Mouse (Mus musculus) midbrain, embryonic 16.5 days (tissue): ENCODE results near the gene Il12rb2. TPM values are rescaled to one million over a fixed set of nuclear protein-coding genes. Genes with fewer than 3 reads are reported as not detected.

Source experiments
- ATAC-seq: fragments of 200-750 bp; cut with Nextera tagmentation; 2 replicates; pipeline ENCODE4 v1.8.0; 2017; ENCODE audit warnings: moderate TSS enrichment
- H3K27ac ChIP-seq: fragments of 300-500 bp; sonication (generic); 2 replicates; pipeline ENCODE4 v1.5.1; 2014; ENCODE audit warnings: mild to moderate bottlenecking, low read length, mixed read lengths
- H3K27me3 ChIP-seq: fragments of 300-500 bp; sonication (generic); 2 replicates; pipeline ENCODE4 v1.6.1; 2014; ENCODE audit warnings: low read depth, low read length, mixed read lengths; ENCODE audit not compliant: control insufficient read depth, insufficient read depth
- H3K36me3 ChIP-seq: fragments of 300-500 bp; sonication (generic); 2 replicates; pipeline ENCODE4 v1.6.1; 2014; ENCODE audit warnings: mild to moderate bottlenecking, low read length, moderate library complexity, mixed read lengths; ENCODE audit not compliant: control insufficient read depth, insufficient read depth
- H3K4me1 ChIP-seq: fragments of 300-500 bp; sonication (generic); 2 replicates; pipeline ENCODE4 v1.6.1; 2014; ENCODE audit warnings: mild to moderate bottlenecking, low read length, mixed read lengths; ENCODE audit not compliant: control insufficient read depth, insufficient read depth
- H3K4me2 ChIP-seq: fragments of 300-500 bp; sonication (generic); 2 replicates; pipeline ENCODE4 v1.6.1; 2014; ENCODE audit warnings: mild to moderate bottlenecking, low read length, mixed read lengths
- H3K4me3 ChIP-seq: fragments of 300-500 bp; sonication (generic); 2 replicates; pipeline ENCODE4 v1.5.1; 2014; ENCODE audit warnings: low read depth, mild to moderate bottlenecking, low read length, moderate library complexity, mixed read lengths
- H3K9ac ChIP-seq: fragments of 300-500 bp; sonication (generic); 2 replicates; pipeline ENCODE4 v1.6.1; 2014; ENCODE audit warnings: low read depth, low read length, mixed read lengths
- H3K9me3 ChIP-seq: fragments of 300-500 bp; sonication (generic); replicated peaks from 2 replicates; pipeline ENCODE4 v1.6.1; 2014; ENCODE audit warnings: mild to moderate bottlenecking, low read length, mixed read lengths; ENCODE audit not compliant: control insufficient read depth, poor library complexity, severe bottlenecking
- WGBS: fragments of 180-500 bp; shearing (Covaris S2); extraction: QIAGEN DNeasy Blood & Tissue Kit; methylation state at CpG from one replicate; pipeline ENCODE4 v1.1.7; 2014; 5-methylcytosine and 5-hydroxymethylcytosine counted together
- polyA plus RNA-seq: library from polyadenylated mRNA; unstranded; fragments of >200 nt; fragmentation: Nextera tagmentation; extraction: Ambion mirVana; gene quantifications from 2 replicates; pipeline ENCODE4 v1.2.1, GENCODE M21; 2015

The Il12rb2 gene
- 0.07 and 0.15 TPM in 2 replicates for polyA plus RNA-seq

DNA sequence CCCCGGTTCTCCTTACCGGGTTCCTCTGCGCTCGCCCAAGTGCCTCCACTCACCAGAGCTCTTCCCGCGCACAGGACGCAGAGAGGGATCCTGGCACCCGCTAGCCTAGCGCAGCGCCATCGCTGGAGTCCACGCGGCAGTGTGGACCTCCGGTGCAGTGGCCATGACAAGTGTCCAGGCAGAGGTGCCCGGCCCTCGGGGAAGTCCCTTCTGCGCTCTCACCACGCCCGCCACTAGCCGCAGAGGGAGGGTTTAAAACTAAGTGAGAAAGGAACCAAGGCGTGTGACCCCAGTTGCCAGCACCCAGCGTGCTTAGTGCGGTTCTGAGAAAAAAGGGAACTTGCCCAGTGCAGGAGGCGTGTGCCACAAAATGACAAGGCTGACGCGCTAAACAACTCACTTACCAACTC lies at the start of gene Il12rb2:
Il12rb2 (minus strand) TSS at position 207 of the 410 bp plus-strand sequence.
- Histone ChIP-seq H3K9me3 (no peaks in the 10 kb centered on the region), H3K9ac (no peak within 1 kb of the TSS), H3K4me3 (peak within 1 kb of the TSS; percentile 36), H3K4me2 (peak within 1 kb of the TSS; percentile 72), H3K27ac (no peak within 1 kb of the TSS), H3K27me3 (peaks cover 6% of the 10 kb centered on the region), H3K36me3 (no peaks in the 10 kb centered on the region), H3K4me1 (0 out of 2 replicates have a peak, but pooled peaks cover 6% of the 10 kb centered on the region)
- 0 out of 2 replicates have a peak, but pooled peaks have one; percentile 21 for ATAC-seq
- 5% methylated on average over 26 of the region's 26 CpGs for WGBS

DNA sequence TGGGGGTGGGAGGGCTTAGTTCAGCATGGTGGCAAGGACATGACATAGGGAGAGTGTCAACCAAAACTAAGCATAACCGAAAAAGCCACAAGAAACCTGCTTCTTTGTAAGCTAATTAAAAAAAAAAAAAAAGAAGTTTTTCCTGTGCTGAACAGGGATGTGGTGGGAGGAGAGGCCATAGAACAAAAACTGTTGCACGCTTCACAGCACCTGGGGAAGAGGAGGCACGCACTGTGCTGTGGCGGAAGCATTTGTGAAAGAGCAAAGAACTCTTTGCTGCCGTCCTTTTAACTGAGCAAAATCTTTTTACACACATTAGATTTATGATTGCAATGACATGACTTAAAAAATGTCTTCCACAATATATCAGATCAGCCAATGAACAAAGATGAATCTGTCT lies 45.8 kb upstream of the Il12rb2 start:
- ATAC-seq: no peak
- WGBS: 60% methylated on average over 5 of the region's 5 CpGs
- H3K4me1 ChIP-seq: no peaks in the 10 kb centered on the region
- no peak overlapping the region for H3K9ac ChIP-seq
- H3K9me3 ChIP-seq: no peaks in the 10 kb centered on the region
- no peaks in the 10 kb centered on the region for H3K36me3 ChIP-seq
- H3K27me3 ChIP-seq: no peaks in the 10 kb centered on the region
- no peak overlapping the region for H3K4me3 ChIP-seq
- H3K27ac ChIP-seq: no peak overlapping the region
- no peak overlapping the region for H3K4me2 ChIP-seq

DNA sequence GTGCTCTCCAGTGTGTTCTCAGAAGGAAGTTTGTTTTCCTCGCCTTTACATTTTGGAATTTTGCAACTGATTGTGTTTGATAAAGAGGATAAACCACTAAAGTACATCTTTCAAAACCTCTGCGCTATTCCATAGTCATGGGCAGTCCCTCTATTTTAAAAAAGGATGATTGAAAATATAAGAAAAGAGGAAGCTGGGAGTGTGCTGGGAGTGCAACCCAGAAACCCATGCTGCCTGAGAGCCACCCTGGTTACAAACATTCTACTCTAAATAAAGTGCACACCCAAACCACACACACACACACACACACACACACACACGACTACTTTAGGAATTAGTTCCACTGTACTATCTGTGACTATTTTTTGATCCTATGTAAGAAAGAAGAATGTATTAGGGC lies 40.6 kb upstream of the Il12rb2 start:
- H3K27me3 ChIP-seq: no peaks in the 10 kb centered on the region
- H3K36me3 ChIP-seq: no peaks in the 10 kb centered on the region
- no peak overlapping the region for H3K4me3 ChIP-seq
- H3K4me1 ChIP-seq: no peaks in the 10 kb centered on the region
- WGBS: 96% methylated on average over 3 of the region's 3 CpGs
- H3K9me3 ChIP-seq: no peaks in the 10 kb centered on the region
- H3K27ac ChIP-seq: no peak overlapping the region
- no peak overlapping the region for H3K4me2 ChIP-seq
- ATAC-seq: no peak
- H3K9ac ChIP-seq: no peak overlapping the region

DNA sequence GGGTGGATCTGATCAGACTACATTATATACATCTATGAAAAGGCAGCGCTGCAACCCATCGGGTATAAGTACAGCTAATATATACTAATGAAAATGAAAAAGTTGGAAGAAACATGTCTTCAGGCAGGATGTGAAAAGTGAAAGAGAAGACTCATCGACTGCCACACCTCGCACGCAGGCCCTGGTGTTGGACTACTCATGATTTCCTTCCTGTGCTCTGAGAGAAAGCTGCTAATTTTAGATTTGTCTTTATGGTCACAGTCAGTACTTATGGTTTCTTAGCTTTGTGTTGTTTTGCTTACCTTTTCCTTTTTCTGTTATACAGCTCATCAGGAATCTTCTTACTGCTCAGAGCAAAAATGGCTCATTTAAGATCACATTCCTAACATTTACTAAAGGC lies 39.3 kb upstream of the Il12rb2 start:
- Histone ChIP-seq H3K4me3 (no peak overlapping the region), H3K4me2 (no peak overlapping the region), H3K9me3 (no peaks in the 10 kb centered on the region), H3K27ac (no peak overlapping the region), H3K27me3 (no peaks in the 10 kb centered on the region), H3K9ac (no peak overlapping the region), H3K36me3 (no peaks in the 10 kb centered on the region), H3K4me1 (no peaks in the 10 kb centered on the region)
- ATAC-seq: no peak
- WGBS: 93% methylated on average over 5 of the region's 5 CpGs

DNA sequence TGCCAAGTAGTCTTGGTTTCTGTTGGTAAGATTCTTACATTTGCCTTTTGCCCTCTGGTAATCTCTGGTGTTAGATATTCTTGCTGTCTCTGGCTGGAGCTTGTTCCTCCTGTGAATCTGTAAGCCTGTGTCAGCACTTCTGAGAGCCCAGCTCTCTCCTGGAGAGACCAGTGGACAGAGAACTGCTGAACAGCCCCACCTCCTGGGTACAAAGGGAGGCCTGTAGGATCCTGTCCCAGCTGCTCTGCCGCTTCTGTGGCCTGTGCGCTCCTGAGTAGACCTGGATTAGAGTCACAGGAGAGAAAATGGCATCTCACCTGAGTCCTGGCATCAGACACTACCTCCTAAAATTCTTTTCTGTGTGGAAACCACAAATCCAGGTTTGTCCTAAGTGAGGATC lies 37.4 kb upstream of the Il12rb2 start:
- Histone ChIP-seq H3K27me3 (no peaks in the 10 kb centered on the region), H3K4me2 (no peak overlapping the region), H3K9ac (no peak overlapping the region), H3K36me3 (no peaks in the 10 kb centered on the region), H3K4me1 (no peaks in the 10 kb centered on the region), H3K27ac (no peak overlapping the region), H3K9me3 (no peaks in the 10 kb centered on the region), H3K4me3 (no peak overlapping the region)
- no peak for ATAC-seq
- WGBS: 80% methylated on average over 2 of the region's 2 CpGs

DNA sequence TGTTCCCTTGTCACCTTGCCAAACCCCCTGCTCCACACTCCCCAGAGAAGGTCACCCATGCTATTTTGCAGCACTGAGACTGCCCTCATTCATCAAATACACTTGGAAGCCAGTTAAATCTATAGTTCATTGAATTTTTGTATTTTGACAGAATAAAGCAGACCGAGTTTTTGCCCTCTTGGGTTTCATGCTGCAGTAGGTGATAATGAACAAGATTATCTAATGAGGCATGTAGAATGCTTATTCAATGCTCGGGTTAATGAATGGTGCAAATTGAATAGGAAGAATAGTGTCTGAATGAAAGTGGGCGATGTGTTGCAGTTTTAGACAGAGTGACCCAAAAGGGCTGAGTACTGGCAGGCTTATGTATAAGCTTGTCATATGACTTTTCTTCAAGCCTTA lies 29.3 kb upstream of the Il12rb2 start:
- 33% methylated on average over 3 of the region's 3 CpGs for WGBS

DNA sequence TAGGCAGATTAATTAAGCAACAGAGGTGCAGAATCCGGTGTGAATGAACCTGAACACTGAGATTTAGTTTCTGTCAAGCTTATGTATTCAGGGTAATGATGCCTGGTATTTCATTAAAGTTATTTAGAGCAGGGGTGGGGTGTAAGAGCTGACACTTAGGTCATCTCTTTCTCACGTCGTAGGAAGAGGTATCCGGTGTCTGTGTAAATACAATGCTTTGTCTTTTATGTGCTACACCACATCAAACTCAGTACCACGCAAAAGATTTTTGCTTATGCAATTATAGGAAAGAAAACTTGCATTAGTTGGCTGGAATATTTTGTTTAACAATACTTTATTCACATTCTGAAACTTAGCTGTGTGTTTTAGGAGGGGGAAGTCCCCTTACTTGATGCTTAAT lies 23.6 kb upstream of the Il12rb2 start:
- H3K4me2 ChIP-seq: no peak overlapping the region
- no peaks in the 10 kb centered on the region for H3K27me3 ChIP-seq
- no peaks in the 10 kb centered on the region for H3K4me1 ChIP-seq
- no peak for ATAC-seq
- no peak overlapping the region for H3K4me3 ChIP-seq
- H3K9ac ChIP-seq: no peak overlapping the region
- H3K27ac ChIP-seq: no peak overlapping the region
- no peaks in the 10 kb centered on the region for H3K36me3 ChIP-seq
- no peaks in the 10 kb centered on the region for H3K9me3 ChIP-seq
- WGBS: 85% methylated on average over 5 of the region's 5 CpGs

More for the DNA sequence above, 29.3 kb upstream of the Il12rb2 start:
- Histone ChIP-seq H3K4me1 (no peaks in the 10 kb centered on the region), H3K4me3 (no peak overlapping the region), H3K4me2 (no peak overlapping the region), H3K27ac (no peak overlapping the region), H3K27me3 (no peaks in the 10 kb centered on the region), H3K36me3 (no peaks in the 10 kb centered on the region), H3K9me3 (no peaks in the 10 kb centered on the region), H3K9ac (no peak overlapping the region)
- no peak for ATAC-seq

DNA sequence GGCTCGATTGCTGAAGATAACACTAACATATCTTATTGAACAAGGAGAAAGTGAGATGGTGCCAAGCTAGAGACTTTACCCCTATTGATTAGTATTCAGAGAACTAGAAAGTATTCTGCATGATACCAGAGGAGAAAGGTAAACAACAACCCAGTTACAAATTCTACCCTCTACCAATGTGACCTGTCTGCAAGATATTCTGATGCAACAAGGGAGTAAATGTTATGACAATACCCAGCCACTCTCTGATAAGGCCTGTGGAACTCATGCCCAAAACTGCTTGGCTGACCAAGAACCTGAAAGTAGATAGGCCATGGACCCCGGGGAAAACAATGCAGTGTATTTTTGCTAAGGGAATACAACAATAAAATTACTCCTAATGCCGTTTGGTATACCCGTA lies 10.2 kb downstream of the Il12rb2 start:
- H3K9ac ChIP-seq: no peak overlapping the region
- H3K9me3 ChIP-seq: no peaks in the 10 kb centered on the region
- ATAC-seq: no peak
- H3K4me3 ChIP-seq: no peak overlapping the region
- no peaks in the 10 kb centered on the region for H3K36me3 ChIP-seq
- no peak overlapping the region for H3K4me2 ChIP-seq
- 90% methylated on average over 4 of the region's 4 CpGs for WGBS
- H3K4me1 ChIP-seq: no peaks in the 10 kb centered on the region
- no peak overlapping the region for H3K27ac ChIP-seq
- no peaks in the 10 kb centered on the region for H3K27me3 ChIP-seq

DNA sequence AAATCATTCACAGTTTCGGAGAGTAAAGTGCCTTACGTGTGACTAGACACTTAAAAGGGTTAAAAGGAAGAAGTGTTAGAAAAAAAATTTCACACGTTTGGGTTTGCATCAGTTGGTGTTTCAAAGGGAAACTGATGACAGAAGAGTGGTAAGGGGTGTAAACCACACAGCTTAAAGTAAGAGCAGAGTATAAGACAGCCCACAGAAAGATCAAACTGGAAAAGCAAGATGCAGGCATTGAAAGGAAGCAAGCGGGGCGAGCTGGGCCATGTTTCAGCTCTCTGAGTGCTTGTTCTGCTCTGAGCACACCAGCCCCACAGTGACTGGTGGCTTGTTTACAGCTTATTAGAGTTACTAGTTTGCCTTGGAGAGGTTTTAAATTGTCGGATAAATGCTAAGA lies 27.9 kb downstream of the Il12rb2 start:
- H3K9ac ChIP-seq: no peak overlapping the region
- no peaks in the 10 kb centered on the region for H3K36me3 ChIP-seq
- 86% methylated on average over 6 of the region's 6 CpGs for WGBS
- ATAC-seq: no peak
- no peak overlapping the region for H3K4me2 ChIP-seq
- no peak overlapping the region for H3K4me3 ChIP-seq
- no peaks in the 10 kb centered on the region for H3K4me1 ChIP-seq
- no peaks in the 10 kb centered on the region for H3K27me3 ChIP-seq
- H3K9me3 ChIP-seq: no peaks in the 10 kb centered on the region
- H3K27ac ChIP-seq: no peak overlapping the region

DNA sequence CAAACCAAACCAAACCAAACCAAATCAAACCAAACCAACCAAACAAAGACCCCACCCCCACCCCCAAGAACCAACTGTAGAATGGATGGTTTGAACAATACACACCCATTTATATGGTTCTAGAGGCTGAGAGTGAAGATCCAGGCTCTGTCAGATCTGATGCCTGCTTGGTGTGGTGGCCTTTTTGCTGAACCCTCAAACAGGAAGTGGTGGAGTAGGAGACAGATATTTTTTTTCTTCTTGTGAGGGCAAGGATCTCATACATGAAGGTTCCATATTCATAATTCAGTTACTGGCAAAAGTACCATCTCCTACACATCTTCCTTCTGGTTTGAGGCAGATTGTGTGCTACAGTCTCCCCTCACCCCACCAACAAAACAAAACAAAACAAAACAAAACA lies 36.5 kb downstream of the Il12rb2 start:
- no peak overlapping the region for H3K27ac ChIP-seq
- ATAC-seq: no peak
- H3K4me1 ChIP-seq: no peaks in the 10 kb centered on the region
- H3K9ac ChIP-seq: no peak overlapping the region
- no peaks in the 10 kb centered on the region for H3K9me3 ChIP-seq
- H3K4me2 ChIP-seq: no peak overlapping the region
- H3K4me3 ChIP-seq: no peak overlapping the region
- H3K36me3 ChIP-seq: no peaks in the 10 kb centered on the region
- H3K27me3 ChIP-seq: no peaks in the 10 kb centered on the region
